Mouse (Mus musculus) ES-E14 (cell line): Measurements from ENCODE around the gene Serpini1. TPM values are rescaled to one million over a fixed set of nuclear protein-coding genes. Genes with fewer than 3 reads are reported as not detected.
A peak's percentile ranks its signal among the peaks of the same experiment; 100 is the strongest.

Source experiments
- DNase-seq: peaks from one replicate; pipeline ENCODE4 v3.0.0-alpha.2; 2013; ENCODE audit warnings: low read depth, low spot score
- H3K27ac ChIP-seq: 2 replicates; pipeline ENCODE4 v1.5.1; 2012; ENCODE audit warnings: low read depth, mild to moderate bottlenecking, low read length, moderate library complexity, mixed read lengths; ENCODE audit not compliant: poor library complexity, insufficient read depth, severe bottlenecking
- H3K36me3 ChIP-seq: 2 replicates; pipeline ENCODE4 v1.6.1; 2012; ENCODE audit warnings: mild to moderate bottlenecking, low read length, moderate library complexity, mixed read lengths; ENCODE audit not compliant: control insufficient read depth, poor library complexity, insufficient read depth, severe bottlenecking
- H3K4me1 ChIP-seq, 2 experiments: fragments of 150-350 bp in 1 of 2; sonication (generic) in 1 of 2; 2 replicates each; pipeline ENCODE4 v1.6.1; 2012; ENCODE audit warnings: low read length in 2 of 2, mild to moderate bottlenecking in 1 of 2, mixed read lengths in 1 of 2; ENCODE audit not compliant: control insufficient read depth in 2 of 2, insufficient read depth in 2 of 2, poor library complexity in 1 of 2
- H3K4me3 ChIP-seq, 2 experiments: fragments of 150-350 bp in 1 of 2; sonication (generic) in 1 of 2; 2 replicates each; pipeline ENCODE4 v1.5.1; 2012; ENCODE audit warnings: low read length in 2 of 2, low read depth in 1 of 2, mild to moderate bottlenecking in 1 of 2, mixed read lengths in 1 of 2; ENCODE audit not compliant: insufficient read depth in 1 of 2, poor library complexity in 1 of 2, severe bottlenecking in 1 of 2
- H3K9ac ChIP-seq: 2 replicates; pipeline ENCODE4 v1.6.1; 2012; ENCODE audit warnings: low read depth, mild to moderate bottlenecking, low read length, mixed read lengths; ENCODE audit not compliant: poor library complexity, insufficient read depth, severe bottlenecking
- H3K9me3 ChIP-seq: fragments of 150-350 bp; sonication (generic); 2 replicates; pipeline ENCODE4 v1.6.1; 2012; ENCODE audit warnings: low read depth, mild to moderate bottlenecking, low read length; ENCODE audit not compliant: control insufficient read depth, insufficient read depth
- CHD2 ChIP-seq: IDR thresholded peaks from 2 replicates; pipeline ENCODE4 v1.6.1; 2014; ENCODE audit warnings: mild to moderate bottlenecking, low read depth, low read length, inconsistent platforms
- HCFC1 ChIP-seq: IDR thresholded peaks from 2 replicates; pipeline ENCODE4 v1.6.1; 2012; ENCODE audit warnings: low read length, inconsistent platforms, borderline replicate concordance; ENCODE audit not compliant: insufficient read depth
- MAFK ChIP-seq: IDR thresholded peaks from 2 replicates; pipeline ENCODE4 v1.6.1; 2014; ENCODE audit warnings: mild to moderate bottlenecking, low read depth, low read length, inconsistent platforms; ENCODE audit not compliant: insufficient read depth
- ZC3H11A ChIP-seq: IDR thresholded peaks from 2 replicates; pipeline ENCODE4 v1.6.1; 2012; ENCODE audit warnings: low read depth, mild to moderate bottlenecking, inconsistent platforms, low read length, borderline replicate concordance
- ZNF384 ChIP-seq: IDR thresholded peaks from 2 replicates; pipeline ENCODE4 v1.6.1; 2012; ENCODE audit warnings: low read depth, low read length, inconsistent platforms
- in situ Hi-C, 2 experiments: fragments of 600-800 bp; cut with MboI; formaldehyde crosslinking; loops; one replicate each; pipeline ENCODE4 v1.15.1; 2025; ENCODE audit warnings: low sequenced_read_pairs in 2 of 2, inconsistent platforms in 1 of 2; ENCODE audit not compliant: unreplicated experiment in 2 of 2
- total RNA-seq: library from RNA; depleted of rRNA; stranded (reverse); fragments of 300-350 nt; gene quantifications from 2 replicates; pipeline ENCODE4 v1.2.3, GENCODE M21; 2012

Gene Serpini1
- total RNA-seq, 1 experiment, result 5.7 TPM

DNA sequence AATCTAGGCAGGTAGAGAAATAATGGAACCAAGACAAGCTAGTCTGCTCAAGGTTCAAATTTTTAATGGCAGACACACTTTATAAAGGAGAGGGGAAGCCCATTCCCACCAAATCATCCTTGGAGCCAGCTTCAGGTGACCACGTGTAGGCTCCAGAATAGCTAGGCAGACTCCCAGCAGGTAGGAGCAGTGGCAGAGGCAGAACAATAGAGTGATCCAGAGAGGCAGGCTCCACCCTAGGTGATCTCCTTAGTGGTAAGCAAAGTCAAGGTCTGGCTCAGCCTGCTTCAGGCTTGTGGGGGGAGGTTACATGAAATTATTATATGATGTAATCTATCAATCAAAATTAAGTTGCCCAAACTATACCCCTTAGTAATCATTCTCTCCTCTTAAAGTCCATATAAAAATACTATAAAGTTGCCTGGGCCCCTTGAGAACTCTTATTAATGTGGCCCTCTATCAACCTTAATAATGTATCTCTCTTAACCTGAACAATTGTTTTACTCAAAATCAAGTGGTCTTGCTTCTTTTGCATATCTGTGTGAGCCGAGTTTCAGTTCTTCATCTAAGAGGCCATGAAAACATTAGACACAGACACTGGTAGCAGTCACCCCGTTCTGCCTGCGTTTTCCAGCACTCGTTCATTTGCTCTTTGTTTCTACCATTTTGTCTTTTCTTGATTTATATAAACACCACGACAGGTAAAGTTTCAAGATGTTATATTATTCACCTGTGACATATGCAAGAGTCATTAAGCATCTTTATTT lies 98.4 kb downstream of the Serpini1 start:
- H3K9ac ChIP-seq, result peak overlapping the region; percentile 70
- peaks cover 5 to 7% of the 10 kb centered on the region in 2 experiments for H3K4me1 ChIP-seq
- peak overlapping the region; percentile 83 for H3K27ac ChIP-seq
- TF ChIP-seq ZNF384 (no peak), HCFC1 (no peak), ZC3H11A (no peak), CHD2 (no peak), MAFK (no peak)
- H3K4me3 ChIP-seq, result peak overlapping the region; percentile 92 to 98
- in situ Hi-C loops, result no loop called here
- DNase-seq, result no peak
- H3K36me3 ChIP-seq, result no peaks in the 10 kb centered on the region
- no peaks in the 10 kb centered on the region for H3K9me3 ChIP-seq

DNA sequence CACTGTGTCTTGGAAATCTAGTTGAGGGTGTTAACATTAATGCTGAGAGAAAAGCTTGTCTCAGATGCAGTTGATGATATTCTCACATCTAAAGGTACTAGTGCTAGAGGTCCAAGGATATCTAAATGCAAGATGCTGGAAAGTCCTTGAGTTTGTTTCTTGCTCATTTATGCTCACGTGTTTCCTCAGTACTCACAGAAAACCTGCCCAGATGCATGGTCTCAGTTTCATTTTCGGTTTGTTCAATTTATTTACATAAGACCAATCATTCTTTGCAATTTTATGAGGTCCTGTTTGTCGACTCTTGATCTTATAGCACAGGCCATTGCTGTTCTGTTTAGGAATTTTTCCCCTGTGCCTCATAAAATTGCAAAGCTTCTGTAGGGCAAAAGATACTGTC lies 109.6 kb downstream of the Serpini1 start:
- Histone ChIP-seq H3K36me3 (no peaks in the 10 kb centered on the region), H3K4me1 (no peaks in the 10 kb centered on the region; a peak in 1 of 4 replicates), H3K9me3 (no peaks in the 10 kb centered on the region), H3K27ac (no peak overlapping the region), H3K4me3 (no peak overlapping the region), H3K9ac (no peak overlapping the region)
- DNase-seq, result no peak
- in situ Hi-C loops, result no loop called here
- TF ChIP-seq ZNF384 (no peak), ZC3H11A (no peak), CHD2 (no peak), HCFC1 (no peak), MAFK (no peak)

- Histone ChIP-seq H3K27ac (no peak overlapping the region), H3K4me3 (no peak overlapping the region), H3K4me1 (no peaks in the 10 kb centered on the region; a peak in 1 of 4 replicates), H3K36me3 (no peaks in the 10 kb centered on the region), H3K9ac (no peak overlapping the region), H3K9me3 (no peaks in the 10 kb centered on the region)
- DNase-seq, result no peak
- in situ Hi-C loops, result no loop called here
- no peak for TF ChIP-seq HCFC1
- TF ChIP-seq MAFK, result no peak
- TF ChIP-seq ZC3H11A, result no peak
- TF ChIP-seq ZNF384, result no peak
- no peak for TF ChIP-seq CHD2
Measured at GRCm38 (mm10) chr3:75670425-75670824, 113.1 kb downstream of the Serpini1 start.

DNA sequence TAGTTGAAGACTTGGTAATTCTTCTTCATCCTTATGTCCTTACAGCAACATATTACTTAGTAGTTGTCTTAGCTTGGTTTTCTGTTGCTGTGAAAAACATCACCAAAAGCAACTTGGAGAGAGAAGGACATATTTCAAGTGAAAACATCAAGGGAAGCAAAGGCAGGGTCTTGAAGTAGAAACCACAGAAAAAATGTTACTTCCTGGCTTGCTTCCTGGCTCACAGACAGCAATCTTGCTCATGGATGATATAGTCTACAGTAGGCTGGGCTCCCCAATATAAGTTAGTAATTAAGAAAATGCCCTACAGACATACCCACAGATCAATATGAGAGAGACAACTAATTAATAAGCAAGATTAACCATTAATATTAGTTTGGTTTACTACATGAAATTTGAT lies 125.5 kb downstream of the Serpini1 start:
- no peak overlapping the region for H3K9ac ChIP-seq
- no peaks in the 10 kb centered on the region for H3K4me1 ChIP-seq
- in situ Hi-C loops, result no loop called here
- no peak for DNase-seq
- TF ChIP-seq HCFC1 (no peak), MAFK (no peak), ZC3H11A (no peak), CHD2 (no peak), ZNF384 (no peak)
- no peak overlapping the region for H3K27ac ChIP-seq
- no peak overlapping the region for H3K4me3 ChIP-seq
- no peaks in the 10 kb centered on the region for H3K9me3 ChIP-seq
- H3K36me3 ChIP-seq, result no peaks in the 10 kb centered on the region
